Mouse (Mus musculus) liver, postnatal 0 days (tissue): ENCODE measurements around the gene Tex13b. TPM values are rescaled to one million over a fixed set of nuclear protein-coding genes. Genes with fewer than 3 reads are reported as not detected.

ENCODE experiments used
- ATAC-seq: fragments of 200-750 bp; cut with Nextera tagmentation; 2 replicates; pipeline ENCODE4 v1.8.0; 2017; ENCODE audit warnings: mild to moderate bottlenecking, moderate library complexity
- DNase-seq: peaks from one replicate; pipeline ENCODE4 v3.0.0-alpha.2; 2016
- H3K27ac ChIP-seq: fragments of 300-500 bp; sonication (generic); 2 replicates; pipeline ENCODE4 v1.5.1; 2014; ENCODE audit warnings: antibody characterized with exemption, moderate library complexity, mild to moderate bottlenecking, low read depth
- H3K27me3 ChIP-seq: fragments of 300-500 bp; sonication (generic); 2 replicates; pipeline ENCODE4 v1.6.1; 2014; ENCODE audit warnings: low read length, control low read depth, mixed read lengths; ENCODE audit not compliant: insufficient read depth
- H3K36me3 ChIP-seq: fragments of 300-500 bp; sonication (generic); replicated peaks from 2 replicates; pipeline ENCODE4 v1.6.1; 2014; ENCODE audit warnings: mild to moderate bottlenecking, control low read depth, low read length, moderate library complexity, mixed read lengths; ENCODE audit not compliant: insufficient read depth
- H3K4me1 ChIP-seq: fragments of 300-500 bp; sonication (generic); 2 replicates; pipeline ENCODE4 v1.6.1; 2014; ENCODE audit warnings: antibody characterized with exemption, mild to moderate bottlenecking, control low read depth; ENCODE audit not compliant: insufficient read depth
- H3K4me2 ChIP-seq: fragments of 300-500 bp; sonication (generic); 2 replicates; pipeline ENCODE4 v1.6.1; 2014; ENCODE audit warnings: low read depth, mild to moderate bottlenecking, low read length, moderate library complexity, mixed read lengths
- H3K4me3 ChIP-seq: fragments of 300-500 bp; sonication (generic); 2 replicates; pipeline ENCODE4 v1.5.1; 2014; ENCODE audit warnings: low read depth, low read length
- H3K9ac ChIP-seq: fragments of 300-500 bp; sonication (generic); replicated peaks from 2 replicates; pipeline ENCODE4 v1.6.1; 2014; ENCODE audit warnings: mild to moderate bottlenecking, moderate library complexity
- H3K9me3 ChIP-seq: fragments of 300-500 bp; sonication (generic); 2 replicates; pipeline ENCODE4 v1.6.1; 2016; ENCODE audit warnings: mild to moderate bottlenecking, control low read depth, low read length, mixed read lengths
- CTCF ChIP-seq: sonication (generic); IDR thresholded peaks from 2 replicates; pipeline ENCODE4 v1.5.1; 2016; ENCODE audit warnings: antibody characterized with exemption, low read depth
- EP300 ChIP-seq: IDR thresholded peaks from 2 replicates; pipeline ENCODE4 v1.6.1; 2016; ENCODE audit warnings: antibody characterized with exemption, low read depth, mild to moderate bottlenecking
- WGBS: fragments of 180-500 bp; shearing (Covaris S2); extraction: QIAGEN DNeasy Blood & Tissue Kit; methylation state at CpG from one replicate; pipeline ENCODE4 v1.1.7; 2014; ENCODE audit not compliant: insufficient replicate concordance; 5-methylcytosine and 5-hydroxymethylcytosine counted together
- polyA plus RNA-seq: library from polyadenylated mRNA; unstranded; fragments of >200 nt; fragmentation: Nextera tagmentation; extraction: Ambion mirVana; gene quantifications from 2 replicates; pipeline ENCODE4 v1.2.1, GENCODE M21; 2015

Gene Tex13b
- polyA plus RNA-seq, 1 experiment from 2014 or later, result not detected

GRCm38 (mm10) chrX:140838077-140838476 is 24.8 kb upstream of the Tex13b start:
- DNase-seq, result no peak
- H3K9ac ChIP-seq, result no peak overlapping the region
- WGBS, result 89% methylated on average over 3 of the region's 3 CpGs
- H3K4me2 ChIP-seq, result no peak overlapping the region
- no peaks in the 10 kb centered on the region for H3K36me3 ChIP-seq
- TF ChIP-seq EP300, result no peak
- TF ChIP-seq CTCF, result no peak
- no peak for ATAC-seq
- H3K27me3 ChIP-seq, result no peaks in the 10 kb centered on the region
- H3K4me3 ChIP-seq, result no peak overlapping the region
- H3K4me1 ChIP-seq, result no peaks in the 10 kb centered on the region
- H3K27ac ChIP-seq, result no peak overlapping the region
- no peaks in the 10 kb centered on the region for H3K9me3 ChIP-seq

- Histone ChIP-seq H3K36me3 (no peaks in the 10 kb centered on the region), H3K9me3 (no peaks in the 10 kb centered on the region), H3K4me2 (no peak overlapping the region), H3K4me1 (no peaks in the 10 kb centered on the region), H3K4me3 (no peak overlapping the region), H3K27me3 (no peaks in the 10 kb centered on the region), H3K27ac (no peak overlapping the region), H3K9ac (no peak overlapping the region)
- 69% methylated on average over 4 of the region's 4 CpGs for WGBS
- DNase-seq (no peak), ATAC-seq (no peak)
- no peak for TF ChIP-seq CTCF
- no peak for TF ChIP-seq EP300
Measured at GRCm38 (mm10) chrX:140831706-140832105, 18.5 kb upstream of the Tex13b start.

DNA sequence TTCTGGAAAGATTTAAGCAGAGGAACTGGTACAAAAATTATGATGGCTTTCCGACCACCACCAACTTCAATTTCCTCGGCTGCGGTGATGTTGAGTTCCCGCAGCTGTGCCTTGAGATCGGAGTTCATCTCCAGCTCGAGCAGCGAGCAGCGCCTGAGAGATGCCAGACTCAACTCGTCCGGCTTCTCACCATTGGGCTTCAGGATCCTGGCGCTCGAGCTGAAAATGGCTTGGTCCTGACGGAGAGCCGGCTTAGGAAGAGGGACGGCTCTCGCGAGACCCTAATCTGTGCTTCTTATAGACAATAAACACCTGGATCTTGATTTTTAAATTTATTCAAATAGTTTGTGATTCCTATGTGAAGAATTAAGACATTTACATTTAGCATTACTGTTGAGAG is 9.1 kb upstream of the Tex13b start:
- Histone ChIP-seq H3K27me3 (no peaks in the 10 kb centered on the region), H3K9me3 (no peaks in the 10 kb centered on the region), H3K4me3 (no peak overlapping the region), H3K4me2 (no peak overlapping the region), H3K4me1 (no peaks in the 10 kb centered on the region), H3K36me3 (no peaks in the 10 kb centered on the region), H3K27ac (no peak overlapping the region), H3K9ac (no peak overlapping the region)
- DNase-seq (no peak), ATAC-seq (no peak)
- TF ChIP-seq CTCF (no peak), EP300 (no peak)
- 74% methylated on average over 17 of the region's 17 CpGs for whole genome bisulfite sequencing

GRCm38 (mm10) chrX:140805340-140805739 is 7.9 kb downstream of the Tex13b start:
- Histone ChIP-seq H3K36me3 (no peaks in the 10 kb centered on the region), H3K4me2 (no peak overlapping the region), H3K4me3 (no peak overlapping the region), H3K27ac (no peak overlapping the region), H3K9ac (no peak overlapping the region), H3K27me3 (0 out of 2 replicates have a peak, but pooled peaks cover 3% of the 10 kb centered on the region), H3K4me1 (no peaks in the 10 kb centered on the region), H3K9me3 (no peaks in the 10 kb centered on the region)
- TF ChIP-seq EP300 (no peak), CTCF (no peak)
- ATAC-seq (no peak), DNase-seq (no peak)
- WGBS, result 67% methylated on average over 2 of the region's 2 CpGs

DNA sequence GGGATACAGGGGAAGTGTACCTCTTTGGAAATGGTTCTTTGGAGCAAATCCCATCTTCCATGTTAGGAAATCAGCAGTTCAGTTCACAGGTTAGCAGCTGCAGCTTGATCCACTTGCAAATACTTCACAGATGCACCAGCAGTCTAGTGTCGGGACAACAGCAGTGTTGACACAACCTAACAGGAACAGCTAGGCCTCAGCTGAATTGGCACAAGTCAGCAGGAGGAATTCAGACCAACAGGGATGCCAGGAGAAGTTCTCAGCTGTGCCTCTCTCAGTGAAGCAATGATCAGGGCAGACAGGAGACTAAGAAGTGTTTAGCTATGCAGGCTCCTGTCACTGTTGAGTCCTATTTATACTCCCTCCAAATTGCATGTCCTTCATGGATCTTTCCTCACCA is 43.4 kb downstream of the Tex13b start:
- DNase-seq, result no peak
- 60% methylated on average over 1 of the region's 1 CpGs for WGBS
- Histone ChIP-seq H3K27ac (no peak overlapping the region), H3K4me3 (no peak overlapping the region), H3K4me1 (no peaks in the 10 kb centered on the region), H3K9ac (no peak overlapping the region), H3K4me2 (no peak overlapping the region), H3K36me3 (no peaks in the 10 kb centered on the region), H3K27me3 (peaks cover 2% of the 10 kb centered on the region; the same call in 1 of the 2 replicates), H3K9me3 (no peaks in the 10 kb centered on the region)
- ATAC-seq, result no peak
- TF ChIP-seq CTCF (no peak), EP300 (no peak)

Other genes with a start within 250 kb of the Tex13b start
- 23.6 and 34.2 TPM in 2 replicates for gene Tsc22d3, start 212.8 kb downstream of the Tex13b start, polyA plus RNA-seq
- gene Mid2, start 148.8 kb downstream of the Tex13b start, polyA plus RNA-seq, result 0.39 and 0.45 TPM in 2 replicates
- gene Vsig1, start 94.2 kb upstream of the Tex13b start, polyA plus RNA-seq, result not detected in 2 replicates
- 21.4 and 23.5 TPM in 2 replicates for gene Psmd10, start 143.3 kb upstream of the Tex13b start, polyA plus RNA-seq
- gene Atg4a, start 143.5 kb upstream of the Tex13b start, polyA plus RNA-seq, result 16.7 and 18.3 TPM in 2 replicates